Mouse (Mus musculus): ENCODE results near the gene Ptk7. TPM values are rescaled to one million over a fixed set of nuclear protein-coding genes. Genes with fewer than 3 reads are reported as not detected.
A peak's percentile ranks its signal among the peaks of the same experiment; 100 is the strongest.

The Ptk7 gene
- total RNA-seq (2021), result 1 to 10 TPM; 9.1 to 9.2 TPM
- long read RNA-seq, experiment 1, result 0 reads
- long read RNA-seq, experiment 2, full-length matches to known transcripts, result 2 of 3 reads
- long read RNA-seq, experiment 2, partial matches to known transcripts, result 1 of 3 reads
- long read RNA-seq, experiment 2, other reads (novel, unspliced or antisense), result 0 of 3 reads

- intact Hi-C loops (cut with DNase I), result no loop called here
- peak; percentile 77 to 84 for DNase-seq
Measured at GRCm38 (mm10) chr17:46628791-46629684, at the start of gene Ptk7. TSS of gene Ptk7 (minus strand) at chr17:46629504.

DNA sequence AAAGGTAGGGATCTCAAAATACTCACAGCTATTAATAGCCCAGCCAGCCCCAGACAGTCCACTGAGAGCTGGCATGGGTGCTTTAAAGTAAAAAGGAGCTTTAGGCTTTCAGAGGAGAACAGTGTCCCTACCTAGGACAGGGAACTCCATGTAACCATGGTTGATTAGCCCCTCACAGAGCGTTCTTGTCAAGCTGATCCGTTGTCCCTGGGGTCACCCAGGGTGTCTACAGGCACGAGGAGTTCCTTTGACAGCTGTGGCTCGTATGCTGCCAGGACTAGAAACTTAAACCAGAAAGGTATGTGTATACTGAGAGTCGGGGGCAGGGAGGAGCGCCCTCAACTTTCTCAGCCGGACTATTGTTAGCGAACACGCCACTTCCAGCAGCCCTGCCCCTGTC lies 49.6 kb upstream of the Ptk7 start:
- intact Hi-C loops (cut with DNase I), result no loop called here
- no peak for DNase-seq

DNA sequence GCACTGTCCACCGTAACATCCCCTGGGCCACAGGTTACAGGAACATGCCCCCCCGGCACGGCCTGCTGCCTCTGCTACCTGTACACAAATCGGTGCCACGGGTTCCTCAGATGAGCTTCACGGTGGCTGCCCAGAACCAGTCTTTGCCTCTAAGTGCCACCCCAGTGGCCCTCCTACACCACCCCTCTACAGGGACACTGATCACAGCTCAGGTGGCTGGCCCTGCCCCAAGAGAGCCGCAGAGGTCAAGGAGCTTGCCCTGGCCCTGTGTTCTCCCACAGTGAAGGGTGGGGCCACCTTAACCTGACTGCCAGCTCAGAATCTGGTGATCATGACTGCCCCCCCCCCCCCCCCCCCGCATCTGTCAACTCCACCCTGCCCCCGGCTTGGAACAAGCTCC lies 49.1 kb upstream of the Ptk7 start, which contains the start of gene Mea1:
Mea1 (plus strand) TSS at position 378 of the 400 bp plus-strand sequence.
- peak; percentile 37 to 40 for DNase-seq
- intact Hi-C loops (cut with DNase I), result no loop called here

GRCm38 (mm10) chr17:46674530-46675283 lies 45.4 kb upstream of the Ptk7 start:
- intact Hi-C loops (cut with DNase I), result no loop called here
- no peak for DNase-seq

- intact Hi-C loops (cut with DNase I), result no loop called here
Measured at GRCm38 (mm10) chr17:46673850-46674529, 44.7 kb upstream of the Ptk7 start, which contains the start of gene Rrp36. TSS of gene Rrp36 (minus strand) at chr17:46674352.

GRCm38 (mm10) chr17:46669911-46670310 lies 40.6 kb upstream of the Ptk7 start:
- intact Hi-C loops (cut with DNase I), result no loop called here
- no peak for DNase-seq

More at GRCm38 (mm10) chr17:46673850-46674529, 44.7 kb upstream of the Ptk7 start, which contains the start of gene Rrp36:
- DNase-seq, result peak; percentile 89 to 95

- intact Hi-C loops (cut with DNase I), result no loop called here
- peak; percentile 27 to 35 for DNase-seq
Measured at GRCm38 (mm10) chr17:46667712-46668111, 38.4 kb upstream of the Ptk7 start.

- peak in 1 of 2 experiments; percentile 50 for DNase-seq
- intact Hi-C loops (cut with DNase I), result no loop called here
Measured at GRCm38 (mm10) chr17:46662730-46663129, 33.4 kb upstream of the Ptk7 start.

DNA sequence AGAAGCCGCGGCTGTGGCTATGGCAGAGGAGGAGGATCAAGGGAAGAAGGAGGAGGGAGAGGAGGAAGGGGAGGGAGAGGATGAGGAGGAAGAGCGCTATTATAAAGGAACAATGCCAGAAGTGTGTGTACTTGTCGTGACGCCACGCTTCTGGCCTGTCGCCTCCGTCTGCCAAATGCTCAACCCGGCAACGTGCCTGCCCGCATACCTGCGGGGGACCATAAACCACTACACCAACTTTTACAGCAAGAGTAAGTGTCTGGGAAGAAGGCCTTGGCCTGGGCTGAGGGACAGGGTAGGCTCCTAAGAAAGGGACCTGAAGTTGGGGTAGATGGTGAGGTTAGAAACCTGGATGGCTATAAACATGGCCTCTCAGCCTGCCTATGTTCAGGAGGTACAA lies 32.7 kb upstream of the Ptk7 start:
- intact Hi-C loops (cut with DNase I), result no loop called here
- no peak for DNase-seq

DNA sequence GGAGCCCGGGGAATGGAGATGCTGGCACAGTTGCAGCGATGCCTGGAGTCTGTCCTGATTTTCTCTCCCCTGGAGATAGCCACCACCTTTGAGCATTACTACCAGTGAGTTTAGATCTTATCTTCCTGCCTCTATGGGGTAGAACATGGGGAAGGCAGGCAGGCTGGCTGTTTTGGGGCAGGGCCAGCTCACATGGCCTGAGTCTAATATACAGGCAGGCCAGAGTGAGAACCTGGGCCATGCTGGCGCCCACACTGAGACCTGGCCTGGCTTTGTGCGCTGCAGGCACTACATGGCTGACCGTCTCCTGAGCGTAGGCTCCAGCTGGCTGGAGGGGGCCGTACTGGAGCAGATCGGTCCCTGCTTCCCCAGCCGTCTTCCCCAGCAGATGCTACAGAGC lies 32.0 kb upstream of the Ptk7 start:
- no peak for DNase-seq
- intact Hi-C loops (cut with DNase I), result no loop called here

DNA sequence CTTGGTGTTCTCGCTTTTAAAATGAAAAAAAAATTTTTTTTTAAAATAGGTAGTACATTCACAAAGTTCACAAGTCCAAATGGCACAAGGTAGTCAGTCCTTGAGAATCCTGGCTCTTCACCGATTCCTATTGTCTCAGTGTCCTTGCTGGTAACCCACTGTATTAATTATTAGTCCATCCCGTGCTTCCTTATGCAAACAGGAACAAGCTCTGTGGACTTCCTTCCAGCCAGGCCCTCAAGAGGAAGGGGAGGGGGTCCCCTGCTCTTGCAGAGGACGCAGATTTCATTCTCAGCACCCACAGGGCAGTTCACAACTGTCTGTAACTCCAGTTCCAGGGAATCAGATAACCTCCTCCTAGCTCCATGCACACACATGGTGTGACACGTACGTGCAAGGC lies 26.8 kb upstream of the Ptk7 start:
- DNase-seq, result no peak
- intact Hi-C loops (cut with DNase I), result no loop called here

- DNase-seq, result no peak
- intact Hi-C loops (cut with DNase I), result loop anchor here (5.0 kb wide), 1 partner anchor 60 kb away; the partner anchor contains the start of gene Pex6
Measured at GRCm38 (mm10) chr17:46651755-46652547, 22.6 kb upstream of the Ptk7 start.

DNA sequence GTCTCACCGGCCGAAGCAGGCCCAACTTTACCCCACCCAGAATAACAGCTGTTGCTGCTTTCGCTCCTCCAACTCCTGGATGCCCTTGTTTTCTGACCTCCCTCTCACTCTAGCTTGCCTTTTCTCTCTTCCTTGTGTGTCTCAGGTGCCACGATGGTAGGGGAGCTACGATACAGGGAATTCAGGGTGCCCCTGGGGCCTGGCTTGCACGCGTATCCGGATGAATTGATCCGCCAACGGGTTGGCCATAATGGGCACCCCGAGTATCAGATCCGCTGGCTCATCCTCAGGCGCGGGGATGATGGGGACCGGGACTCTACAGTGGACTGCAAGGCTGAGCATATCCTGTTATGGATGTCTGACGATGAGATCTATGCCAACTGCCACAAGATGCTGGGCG lies 22.0 kb upstream of the Ptk7 start:
- DNase-seq, result no peak
- intact Hi-C loops (cut with DNase I), result loop anchor here (5.0 kb wide), 1 partner anchor 61 kb away; the partner anchor contains the start of gene Pex6

GRCm38 (mm10) chr17:46650232-46651031 lies 21.1 kb upstream of the Ptk7 start, which contains the start of gene Cul7:
TSS of gene Cul7 (plus strand) at chr17:46650337.
- intact Hi-C loops (cut with DNase I), result loop anchor here (5.0 kb wide), 1 partner anchor 62 kb away; the partner anchor contains the start of gene Pex6
- peak; percentile 93 to 94 for DNase-seq

- intact Hi-C loops (cut with DNase I), result loop anchor here (2.0 to 5.0 kb wide), 2 partner anchors 31 to 62 kb away; partner anchors contain the start of genes Klhdc3 and Pex6
- peak in 1 of 2 experiments; percentile 37 for DNase-seq
Measured at GRCm38 (mm10) chr17:46649811-46650210, 20.5 kb upstream of the Ptk7 start.

GRCm38 (mm10) chr17:46648436-46648835 lies 19.1 kb upstream of the Ptk7 start:
- DNase-seq, result no peak

GRCm38 (mm10) chr17:46647279-46647678 lies 18.0 kb upstream of the Ptk7 start:
- no peak for DNase-seq
- intact Hi-C loops (cut with DNase I), result no loop called here

More at GRCm38 (mm10) chr17:46648436-46648835, 19.1 kb upstream of the Ptk7 start:
- intact Hi-C loops (cut with DNase I), result loop anchor here (2.0 kb wide), 1 partner anchor 32 kb away; the partner anchor contains the start of gene Klhdc3

- no peak for DNase-seq
- intact Hi-C loops (cut with DNase I), result no loop called here
Measured at GRCm38 (mm10) chr17:46646322-46646662, 17.0 kb upstream of the Ptk7 start.
